Mouse (Mus musculus): ENCODE measurements around the gene Cebpb.

DNA sequence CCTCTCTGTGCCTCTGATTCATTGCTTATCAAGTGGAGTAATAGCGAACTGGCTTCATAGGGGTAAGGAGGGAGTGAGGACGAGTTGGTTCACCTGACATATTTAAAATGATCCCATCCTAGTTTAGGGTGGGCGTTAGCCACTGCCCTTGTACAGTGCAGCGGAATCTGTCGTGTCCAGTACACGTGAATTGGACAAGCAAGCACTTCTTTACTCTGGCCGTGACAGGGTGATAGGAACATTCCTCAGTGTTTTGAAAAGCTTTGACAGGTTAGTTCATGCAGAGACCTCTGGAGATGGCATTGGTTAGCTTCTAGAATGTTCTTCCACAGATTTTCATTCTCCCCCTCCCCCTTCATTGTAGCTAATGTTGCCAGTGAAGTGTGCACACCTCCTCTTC lies 6.2 kb downstream of the Cebpb start:
- no peak for TF ChIP-seq CTCF (IDR thresholded peaks at IDR 0.05; ENCODE audit: extremely low read depth, insufficient read depth, insufficient read length, insufficient replicate concordance)
- no peak for TF ChIP-seq POLR2A (IDR thresholded peaks at IDR 0.05; ENCODE audit: low read depth, low read length)
